Mouse (Mus musculus): ENCODE results near the gene Rbfox2. TPM values are rescaled to one million over a fixed set of nuclear protein-coding genes. Genes with fewer than 3 reads are reported as not detected.

Gene Rbfox2
- polyA plus RNA-seq, 1 experiment: 18.7 TPM

DNA sequence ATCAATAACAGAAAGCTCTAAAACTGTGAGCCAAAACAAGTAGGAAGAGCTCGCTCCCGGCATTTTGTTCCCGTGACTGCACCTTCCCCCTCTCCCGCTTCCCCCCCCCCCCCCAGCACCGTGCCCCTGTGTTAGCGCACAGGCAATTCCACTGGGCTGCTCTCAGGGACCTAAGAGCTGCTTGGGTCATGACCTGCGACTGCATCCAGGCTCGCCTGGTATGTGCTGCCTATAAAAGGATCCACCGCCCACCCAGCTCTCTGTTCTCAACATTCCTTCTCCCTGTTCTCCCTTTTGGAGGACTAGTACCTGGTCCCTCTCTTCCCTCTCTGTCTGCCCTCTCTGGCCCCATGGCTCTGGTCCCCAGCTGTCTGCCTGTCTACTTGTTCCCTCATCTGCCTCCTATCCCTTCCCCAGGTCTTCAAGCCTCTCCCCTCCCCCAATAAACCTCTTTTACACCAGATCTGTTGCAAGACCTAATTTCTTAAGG is 267.5 kb downstream of the Rbfox2 start:
- H3K27me3 ChIP-seq (replicated peaks; ENCODE audit: control insufficient read depth, insufficient read depth, low read length): no peaks in the 10 kb centered on the region
- 86% methylated on average over 9 of the region's 9 CpGs for WGBS
- no peak for TF ChIP-seq CTCF (conservative IDR thresholded peaks at IDR 0.05; ENCODE audit: insufficient read depth, insufficient read length, low read depth, low read length)
- no peak for TF ChIP-seq POLR2A (IDR thresholded peaks at IDR 0.05; ENCODE audit: low read depth, low read length)

DNA sequence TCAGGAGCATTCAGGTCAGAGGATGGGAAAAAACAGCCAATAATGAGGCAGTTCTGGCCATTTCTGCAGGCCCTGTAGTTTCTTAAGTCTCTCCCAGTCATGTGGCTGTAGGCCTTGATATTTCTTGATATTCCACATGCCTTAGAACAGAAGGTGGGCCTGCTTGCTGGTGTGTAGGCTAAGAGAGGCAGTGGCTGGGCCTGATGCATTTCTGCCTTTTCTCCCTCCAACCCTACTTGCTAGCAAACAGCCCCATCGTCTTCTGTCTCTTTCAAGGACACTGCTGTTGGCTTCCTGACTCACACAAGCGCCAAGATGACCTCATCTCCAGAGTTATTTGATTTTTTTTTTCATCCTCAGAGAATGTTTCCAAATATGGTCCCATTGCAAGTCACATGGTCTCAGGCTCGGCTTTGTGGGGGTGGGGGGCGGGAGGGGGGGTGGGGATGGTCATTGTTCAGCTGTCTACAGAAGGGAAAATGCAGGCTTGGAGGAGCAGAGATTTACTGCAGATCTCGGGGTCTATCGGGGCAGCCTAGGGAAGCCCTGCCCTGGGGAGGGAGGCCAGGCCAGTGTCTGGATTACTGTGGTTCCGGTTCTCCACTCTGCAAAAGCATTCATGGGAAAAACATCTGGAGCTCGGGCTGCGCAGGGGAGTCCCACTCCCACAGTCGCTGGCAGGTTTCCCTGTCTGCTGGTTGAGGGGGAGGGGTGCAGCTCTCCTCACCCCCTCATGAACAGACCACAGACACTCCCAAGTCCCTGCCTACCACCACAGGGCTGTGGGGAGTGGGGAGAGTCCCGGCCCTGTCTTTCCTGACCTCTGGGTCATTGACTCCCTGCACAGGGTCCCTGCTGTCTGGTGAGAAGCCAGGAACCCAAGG is 269.3 kb downstream of the Rbfox2 start:
- H3K4me3 ChIP-seq (ENCODE audit: insufficient read depth, low read depth, low read length): no peak overlapping the region
- no peaks in the 10 kb centered on the region for H3K27me3 ChIP-seq (replicated peaks; ENCODE audit: control insufficient read depth, insufficient read depth, low read length)
- DNase-seq: peak; percentile 75
- H3K4me1 ChIP-seq (ENCODE audit: control insufficient read depth, insufficient read depth, low read length): no peaks in the 10 kb centered on the region
- H3K27ac ChIP-seq (ENCODE audit: insufficient read depth, low read depth, low read length): peak overlapping the region; percentile 83
- WGBS: 25% methylated on average over 11 of the region's 11 CpGs
- TF ChIP-seq POLR2A (IDR thresholded peaks at IDR 0.05; ENCODE audit: low read depth, low read length) (no peak), CTCF (conservative IDR thresholded peaks at IDR 0.05; ENCODE audit: insufficient read depth, insufficient read length, low read depth, low read length) (no peak)
- H3K36me3 ChIP-seq (ENCODE audit: control insufficient read depth, insufficient read depth, low read length): no peaks in the 10 kb centered on the region

More for the DNA sequence above, 267.5 kb downstream of the Rbfox2 start:
- Histone ChIP-seq H3K36me3 (ENCODE audit: control insufficient read depth, insufficient read depth, low read length) (no peaks in the 10 kb centered on the region), H3K4me1 (ENCODE audit: control insufficient read depth, insufficient read depth, low read length) (no peaks in the 10 kb centered on the region), H3K27ac (ENCODE audit: insufficient read depth, low read depth, low read length) (no peak overlapping the region), H3K4me3 (ENCODE audit: insufficient read depth, low read depth, low read length) (no peak overlapping the region)
- DNase-seq: no peak

DNA sequence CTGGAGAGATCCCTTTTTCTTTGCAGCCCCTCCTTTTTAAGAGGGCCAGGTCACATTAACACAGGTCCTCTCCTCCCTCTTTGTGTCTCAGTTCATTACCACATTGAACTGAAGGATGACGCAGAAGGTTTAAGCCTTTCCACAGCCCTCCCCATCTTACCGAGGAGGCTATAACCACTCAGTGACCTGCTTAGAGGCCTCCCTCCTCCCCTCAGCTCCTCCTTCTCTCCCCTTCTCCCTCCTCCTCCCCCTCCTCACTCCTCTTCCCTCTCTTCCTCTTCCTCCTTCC is 269.9 kb downstream of the Rbfox2 start:
- H3K4me1 ChIP-seq (ENCODE audit: control insufficient read depth, insufficient read depth, low read length): no peaks in the 10 kb centered on the region
- H3K27ac ChIP-seq (ENCODE audit: insufficient read depth, low read depth, low read length): peak overlapping the region; percentile 63
- no peaks in the 10 kb centered on the region for H3K36me3 ChIP-seq (ENCODE audit: control insufficient read depth, insufficient read depth, low read length)
- TF ChIP-seq CTCF (conservative IDR thresholded peaks at IDR 0.05; ENCODE audit: insufficient read depth, insufficient read length, low read depth, low read length) (no peak), POLR2A (IDR thresholded peaks at IDR 0.05; ENCODE audit: low read depth, low read length) (no peak)
- WGBS: 28% methylated on average over 2 of the region's 2 CpGs
- H3K4me3 ChIP-seq (ENCODE audit: insufficient read depth, low read depth, low read length): no peak overlapping the region
- DNase-seq: no peak
- no peaks in the 10 kb centered on the region for H3K27me3 ChIP-seq (replicated peaks; ENCODE audit: control insufficient read depth, insufficient read depth, low read length)

DNA sequence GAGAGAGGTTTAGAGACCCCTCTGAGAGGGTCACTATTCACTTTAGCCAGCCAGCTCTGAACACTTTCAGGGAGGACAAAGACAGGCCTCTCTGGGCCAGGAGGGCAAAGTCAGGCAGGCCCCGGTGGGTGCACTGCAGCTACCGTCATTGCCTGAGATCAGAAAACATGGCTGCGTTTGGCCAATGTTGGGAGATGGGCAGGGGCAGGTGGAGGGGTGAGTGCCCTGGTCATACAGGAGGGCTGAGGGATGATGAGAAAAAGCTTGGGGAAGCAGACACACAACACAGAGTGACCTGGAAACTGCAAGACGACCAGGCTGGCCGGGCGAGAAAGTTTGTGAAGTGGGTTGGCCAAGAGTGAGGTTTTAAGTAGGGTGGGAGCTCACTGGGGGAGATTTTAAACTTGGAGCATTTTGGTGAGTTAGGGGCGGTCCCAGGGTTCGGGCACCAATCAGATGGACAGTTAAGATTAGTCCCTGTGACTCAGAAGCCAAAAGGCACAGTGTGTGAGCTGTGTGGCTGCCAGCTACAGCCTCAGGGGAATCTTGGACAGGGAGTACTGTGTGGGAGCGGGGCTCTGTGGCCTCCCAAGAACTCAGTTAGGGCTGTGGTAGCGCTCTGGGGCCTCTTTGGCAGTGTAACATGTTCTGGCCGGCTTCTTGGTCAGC is 270.4 kb downstream of the Rbfox2 start:
- peak overlapping the region; percentile 63 for H3K27ac ChIP-seq (ENCODE audit: insufficient read depth, low read depth, low read length)
- 60% methylated on average over 11 of the region's 11 CpGs for WGBS
- no peaks in the 10 kb centered on the region for H3K4me1 ChIP-seq (ENCODE audit: control insufficient read depth, insufficient read depth, low read length)
- H3K36me3 ChIP-seq (ENCODE audit: control insufficient read depth, insufficient read depth, low read length): no peaks in the 10 kb centered on the region
- peak; percentile 68 for DNase-seq
- no peaks in the 10 kb centered on the region for H3K27me3 ChIP-seq (replicated peaks; ENCODE audit: control insufficient read depth, insufficient read depth, low read length)
- no peak for TF ChIP-seq POLR2A (IDR thresholded peaks at IDR 0.05; ENCODE audit: low read depth, low read length)
- no peak for TF ChIP-seq CTCF (conservative IDR thresholded peaks at IDR 0.05; ENCODE audit: insufficient read depth, insufficient read length, low read depth, low read length)
- no peak overlapping the region for H3K4me3 ChIP-seq (ENCODE audit: insufficient read depth, low read depth, low read length)

DNA sequence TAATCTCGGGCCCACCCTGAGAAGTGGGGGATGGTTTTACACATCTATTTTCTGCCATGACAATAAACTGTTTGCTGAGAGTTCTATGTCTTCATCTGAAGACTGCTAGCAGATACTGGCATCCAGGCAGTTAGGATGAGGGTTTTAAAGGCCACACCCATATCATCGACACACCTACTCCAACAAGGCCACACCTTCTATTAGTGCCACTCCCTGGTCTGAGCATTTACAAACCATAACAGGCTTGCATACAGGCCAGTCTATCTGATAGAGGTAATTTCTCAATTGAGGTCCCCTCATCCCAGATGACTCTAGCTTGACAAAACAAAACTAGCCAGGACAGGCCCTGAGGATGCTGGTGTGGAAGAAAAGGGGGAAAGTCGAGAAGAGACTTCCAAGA is 271.2 kb downstream of the Rbfox2 start:
- WGBS: 73% methylated on average over 3 of the region's 3 CpGs
- Histone ChIP-seq H3K27ac (ENCODE audit: insufficient read depth, low read depth, low read length) (no peak overlapping the region), H3K36me3 (ENCODE audit: control insufficient read depth, insufficient read depth, low read length) (no peaks in the 10 kb centered on the region), H3K4me1 (ENCODE audit: control insufficient read depth, insufficient read depth, low read length) (no peaks in the 10 kb centered on the region), H3K27me3 (replicated peaks; ENCODE audit: control insufficient read depth, insufficient read depth, low read length) (no peaks in the 10 kb centered on the region), H3K4me3 (ENCODE audit: insufficient read depth, low read depth, low read length) (no peak overlapping the region)
- no peak for DNase-seq
- TF ChIP-seq POLR2A (IDR thresholded peaks at IDR 0.05; ENCODE audit: low read depth, low read length): no peak

DNA sequence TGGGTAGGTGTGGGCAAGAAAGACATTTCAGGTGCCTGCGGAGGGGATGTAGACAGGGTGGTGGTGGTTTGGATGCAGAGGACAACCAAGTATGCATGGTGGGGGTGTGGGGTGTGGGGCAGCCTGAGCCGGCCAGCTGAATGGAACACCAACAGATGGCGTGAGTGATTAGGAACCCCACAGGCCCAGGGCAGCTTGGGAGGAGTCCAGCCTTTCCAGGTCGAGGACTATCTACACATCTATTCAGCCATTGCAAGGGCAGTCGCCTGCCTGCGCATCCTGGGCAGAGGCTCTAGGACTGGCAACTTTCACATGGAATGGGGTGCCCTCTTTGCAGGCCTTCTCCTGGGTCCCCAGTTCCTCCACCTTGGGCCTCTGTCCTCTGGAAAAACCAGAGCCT is 272.3 kb downstream of the Rbfox2 start:
- Histone ChIP-seq H3K4me3 (ENCODE audit: insufficient read depth, low read depth, low read length) (no peak overlapping the region), H3K27ac (ENCODE audit: insufficient read depth, low read depth, low read length) (no peak overlapping the region), H3K36me3 (ENCODE audit: control insufficient read depth, insufficient read depth, low read length) (no peaks in the 10 kb centered on the region), H3K4me1 (ENCODE audit: control insufficient read depth, insufficient read depth, low read length) (no peaks in the 10 kb centered on the region), H3K27me3 (replicated peaks; ENCODE audit: control insufficient read depth, insufficient read depth, low read length) (no peaks in the 10 kb centered on the region)
- DNase-seq: no peak
- WGBS: 77% methylated on average over 6 of the region's 6 CpGs
- TF ChIP-seq POLR2A (IDR thresholded peaks at IDR 0.05; ENCODE audit: low read depth, low read length): no peak
- TF ChIP-seq CTCF (conservative IDR thresholded peaks at IDR 0.05; ENCODE audit: insufficient read depth, insufficient read length, low read depth, low read length): no peak

DNA sequence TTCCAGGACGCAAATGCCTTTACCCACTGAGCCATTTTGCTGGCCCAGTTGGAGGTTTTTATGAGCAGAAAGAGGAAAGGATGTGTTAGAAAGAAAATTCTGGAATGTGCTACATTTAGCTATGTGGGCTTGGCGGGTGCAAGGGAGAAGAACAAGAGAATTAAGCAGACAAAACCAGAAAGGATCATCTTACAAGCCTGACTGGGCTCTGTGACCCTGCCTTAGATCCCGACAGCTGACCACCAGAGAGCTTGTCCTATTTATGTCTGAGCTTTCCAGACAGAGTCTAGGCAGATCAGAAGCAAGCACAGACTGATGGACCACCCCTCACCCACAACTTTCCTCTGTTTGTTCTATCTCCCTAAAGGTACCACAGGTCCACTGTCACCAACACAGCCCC is 275.5 kb downstream of the Rbfox2 start:
- Histone ChIP-seq H3K4me3 (ENCODE audit: insufficient read depth, low read depth, low read length) (no peak overlapping the region), H3K36me3 (ENCODE audit: control insufficient read depth, insufficient read depth, low read length) (no peaks in the 10 kb centered on the region), H3K27me3 (replicated peaks; ENCODE audit: control insufficient read depth, insufficient read depth, low read length) (no peaks in the 10 kb centered on the region), H3K4me1 (ENCODE audit: control insufficient read depth, insufficient read depth, low read length) (no peaks in the 10 kb centered on the region), H3K27ac (ENCODE audit: insufficient read depth, low read depth, low read length) (no peak overlapping the region)
- 77% methylated on average over 3 of the region's 3 CpGs for WGBS
- no peak for TF ChIP-seq CTCF (conservative IDR thresholded peaks at IDR 0.05; ENCODE audit: insufficient read depth, insufficient read length, low read depth, low read length)
- no peak for TF ChIP-seq POLR2A (IDR thresholded peaks at IDR 0.05; ENCODE audit: low read depth, low read length)
- DNase-seq: no peak
